Mouse (Mus musculus) layer of hippocampus, adult 9-11 months (tissue): ENCODE measurements around the gene Pdcd7.

Experiments
- DNase-seq: peaks from one replicate; pipeline ENCODE4 v3.0.0; 2022

Gene Pdcd7

DNA sequence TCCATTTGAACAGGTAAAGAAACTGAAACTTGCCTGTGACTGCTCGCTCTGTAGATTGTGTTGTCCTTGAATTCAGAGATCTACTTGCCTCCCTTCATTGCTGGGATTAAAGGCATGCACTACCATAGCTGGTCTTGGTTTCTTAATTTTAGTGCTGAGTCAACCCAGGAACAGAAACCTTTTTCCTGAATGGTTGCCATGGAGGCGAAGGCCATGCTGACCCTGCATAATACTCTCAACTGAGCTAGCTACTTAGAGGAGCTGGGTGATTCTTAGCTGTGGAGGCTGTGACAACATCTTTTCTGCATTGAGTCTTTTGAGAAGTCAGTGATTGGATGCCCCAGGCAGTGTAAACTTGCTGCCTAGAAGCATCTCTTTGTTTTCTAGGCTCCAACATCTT is 11.1 kb downstream of the Pdcd7 start:
- DNase-seq = no peak

DNA sequence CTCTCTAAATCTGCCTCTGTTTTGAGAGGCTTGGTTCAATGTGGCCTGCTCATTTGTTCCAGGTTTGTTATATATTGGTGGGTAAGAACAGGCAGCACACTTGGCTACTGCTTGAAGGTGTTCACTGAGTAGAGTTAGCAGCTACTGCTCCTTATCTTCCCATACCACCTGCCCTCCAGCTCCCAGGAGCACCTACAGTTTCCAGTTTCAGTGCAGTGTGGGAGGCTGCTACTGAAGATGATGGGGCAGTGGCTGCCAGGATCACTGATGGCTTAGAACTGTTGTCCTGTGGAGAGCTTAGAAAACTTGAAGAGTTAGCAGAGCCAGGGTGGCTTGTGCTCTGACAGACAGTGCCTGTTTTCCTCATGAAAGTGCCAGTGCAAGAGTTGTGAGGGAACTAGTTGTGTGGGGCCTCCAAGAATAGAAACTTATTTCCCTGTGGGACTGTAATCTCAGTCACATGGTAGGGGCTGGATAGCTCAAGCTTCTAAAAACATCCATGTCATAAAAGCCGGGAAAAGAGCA is 13.1 kb downstream of the Pdcd7 start:
- no peak for DNase-seq

DNA sequence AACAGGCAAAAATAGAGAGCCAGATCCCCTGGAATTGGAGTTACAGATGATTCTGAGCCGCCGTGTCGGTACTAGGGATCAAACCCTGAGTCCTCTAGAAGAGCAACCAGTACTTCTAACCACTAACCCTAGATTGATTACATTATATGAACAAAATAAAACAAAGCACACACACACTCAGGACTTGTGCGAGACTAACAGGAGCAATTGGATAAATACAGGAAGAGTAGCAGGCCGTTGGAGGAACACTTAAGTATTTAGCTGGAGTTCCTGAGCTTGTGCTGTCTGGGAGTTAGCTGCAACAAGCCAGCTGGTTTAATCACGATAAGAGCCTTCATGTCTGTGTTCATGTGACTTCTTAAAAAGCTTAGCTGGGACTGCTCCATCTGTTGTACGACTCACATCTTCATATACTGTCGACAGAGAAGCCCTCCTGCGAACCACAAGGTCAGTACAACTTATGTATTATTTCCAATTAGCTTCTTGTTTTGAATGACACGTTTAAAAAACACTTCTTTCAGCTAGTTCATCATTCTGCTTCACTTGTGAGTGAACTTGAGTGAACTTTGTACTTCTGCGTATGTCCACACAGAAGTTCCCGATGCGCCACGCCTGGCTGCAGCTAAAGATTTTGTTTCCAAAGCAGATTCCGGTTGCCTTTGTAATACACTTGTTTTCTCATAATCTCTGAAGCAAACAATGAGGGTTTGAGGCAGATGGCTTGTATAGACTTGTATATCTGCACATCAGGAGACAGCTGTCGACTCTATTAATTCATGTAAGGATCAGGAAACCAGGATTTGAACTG is 14.9 kb downstream of the Pdcd7 start, which contains the start of gene Ubap1l:
Gene Ubap1l, plus strand, starts transcription at position 401 of the 808 bp plus-strand sequence.
- no peak for DNase-seq

- no peak for DNase-seq
These were observed 17.8 kb downstream of the Pdcd7 start for GRCm38 (mm10) chr9:65363684-65364083.

GRCm38 (mm10) chr9:65365721-65366120 is 19.8 kb downstream of the Pdcd7 start:
- DNase-seq = no peak

GRCm38 (mm10) chr9:65371756-65372155 is 25.9 kb downstream of the Pdcd7 start:
- DNase-seq = no peak

DNA sequence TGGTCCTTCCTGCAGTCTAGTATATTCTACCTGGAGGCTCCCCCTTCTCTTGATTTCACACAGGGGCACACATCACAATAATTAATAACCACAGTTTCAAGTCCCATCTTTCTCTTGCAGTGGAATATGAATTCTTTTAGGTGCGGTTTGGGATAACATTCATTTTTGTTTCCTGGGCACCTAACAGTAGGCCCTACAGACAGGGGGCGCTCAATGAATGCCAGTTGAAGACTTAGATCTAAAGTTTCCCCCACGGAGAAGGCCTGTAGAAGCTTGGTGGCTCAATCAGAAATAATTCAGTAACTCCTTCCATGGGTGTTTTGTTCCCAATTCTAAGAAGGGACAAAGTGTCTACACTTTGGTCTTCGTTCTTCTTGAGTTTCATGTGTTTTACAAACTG is 26.5 kb downstream of the Pdcd7 start:
- peak; percentile 33 for DNase-seq

- DNase-seq = no peak
These were observed 28.7 kb downstream of the Pdcd7 start for GRCm38 (mm10) chr9:65374468-65375162.

DNA sequence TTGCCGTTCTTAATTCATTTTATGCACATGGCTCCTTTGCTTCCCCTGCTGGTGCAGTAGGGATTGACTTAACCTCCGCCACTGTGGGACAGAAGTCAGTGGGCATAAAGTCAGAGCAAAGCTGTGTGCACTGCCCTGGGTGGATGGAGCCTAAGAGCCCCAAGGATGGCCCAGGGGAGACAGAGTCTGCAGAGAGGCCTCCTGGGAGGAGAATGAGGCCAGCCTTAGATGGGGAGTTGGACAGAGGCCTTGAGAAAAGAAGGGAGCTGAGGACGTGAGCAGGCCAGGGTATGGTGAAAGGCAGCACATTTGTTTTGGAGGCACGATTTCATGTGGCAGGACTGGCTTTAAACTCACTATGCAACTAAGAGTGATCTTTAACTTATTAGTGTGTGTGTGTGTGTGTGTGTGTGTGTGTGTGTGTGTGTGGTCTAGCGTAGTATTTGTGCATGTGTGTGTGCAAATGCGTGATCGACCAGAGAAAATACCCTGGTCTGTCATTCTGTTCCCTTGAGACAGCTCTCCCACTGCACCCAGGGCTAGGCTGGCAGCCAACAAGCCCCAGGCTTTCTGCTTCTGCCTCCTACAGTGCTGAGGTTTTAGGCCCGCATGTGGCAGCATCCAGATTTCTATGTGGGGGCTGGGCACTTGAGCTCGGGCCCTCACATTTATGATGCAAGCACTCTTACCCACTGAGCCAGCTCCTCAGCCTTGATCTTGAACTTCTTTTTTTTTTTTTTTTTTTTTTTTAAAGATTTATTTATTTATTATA is 29.4 kb downstream of the Pdcd7 start:
- peak; percentile 77 for DNase-seq

DNA sequence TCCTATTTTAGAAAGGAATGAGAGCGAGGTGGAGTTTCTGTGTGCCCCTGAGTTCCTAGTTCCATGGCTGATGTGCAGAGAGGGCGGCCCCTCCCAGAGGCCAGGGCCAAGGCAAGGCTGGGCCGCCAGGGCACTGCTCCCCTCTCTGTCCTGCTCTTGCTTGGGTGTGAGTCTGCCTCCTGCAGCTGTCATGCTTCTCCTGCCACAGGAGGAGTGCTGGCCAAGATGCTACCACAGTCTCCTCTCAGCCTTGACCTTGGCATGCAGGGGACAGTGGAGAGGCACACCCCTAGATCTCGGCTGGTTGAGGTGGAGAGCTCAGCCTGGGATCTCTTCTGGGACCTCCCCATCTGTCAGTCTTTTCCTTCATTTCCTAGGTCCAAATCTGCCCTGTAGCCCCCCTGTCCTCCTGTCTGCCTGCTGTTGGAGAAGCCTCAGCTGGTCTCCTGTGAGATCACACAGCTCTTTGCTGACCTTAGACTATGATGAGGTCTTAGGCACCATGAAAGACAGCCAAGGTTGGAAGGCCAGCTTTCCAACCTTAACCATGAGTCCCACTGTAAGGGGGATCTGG is 35.2 kb downstream of the Pdcd7 start:
- DNase-seq = no peak

- DNase-seq = no peak
These were observed 36.3 kb downstream of the Pdcd7 start for GRCm38 (mm10) chr9:65382031-65382750.

GRCm38 (mm10) chr9:65382751-65383097 is 36.8 kb downstream of the Pdcd7 start:
- no peak for DNase-seq

DNA sequence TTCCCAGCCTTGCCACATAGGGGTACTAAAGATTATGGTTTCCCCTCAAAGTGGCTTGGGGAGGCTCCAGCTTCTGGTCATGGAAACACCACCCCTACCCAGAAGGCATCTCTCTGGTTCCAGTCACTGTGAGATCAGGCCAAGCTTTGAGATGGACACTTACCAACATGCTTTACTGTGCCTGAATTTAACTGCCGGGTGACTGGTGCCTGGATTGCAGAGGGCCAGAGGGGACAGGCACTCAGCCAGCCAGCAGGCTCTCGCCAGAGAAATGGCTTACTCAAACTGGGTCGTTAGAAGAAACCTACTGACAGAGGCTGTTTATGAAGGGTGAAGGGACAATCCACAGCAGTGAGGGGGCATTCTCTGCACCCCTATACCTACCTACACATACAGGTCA is 38.4 kb downstream of the Pdcd7 start:
- no peak for DNase-seq

- DNase-seq = no peak
These were observed 40.7 kb downstream of the Pdcd7 start for GRCm38 (mm10) chr9:65386373-65387140.

DNA sequence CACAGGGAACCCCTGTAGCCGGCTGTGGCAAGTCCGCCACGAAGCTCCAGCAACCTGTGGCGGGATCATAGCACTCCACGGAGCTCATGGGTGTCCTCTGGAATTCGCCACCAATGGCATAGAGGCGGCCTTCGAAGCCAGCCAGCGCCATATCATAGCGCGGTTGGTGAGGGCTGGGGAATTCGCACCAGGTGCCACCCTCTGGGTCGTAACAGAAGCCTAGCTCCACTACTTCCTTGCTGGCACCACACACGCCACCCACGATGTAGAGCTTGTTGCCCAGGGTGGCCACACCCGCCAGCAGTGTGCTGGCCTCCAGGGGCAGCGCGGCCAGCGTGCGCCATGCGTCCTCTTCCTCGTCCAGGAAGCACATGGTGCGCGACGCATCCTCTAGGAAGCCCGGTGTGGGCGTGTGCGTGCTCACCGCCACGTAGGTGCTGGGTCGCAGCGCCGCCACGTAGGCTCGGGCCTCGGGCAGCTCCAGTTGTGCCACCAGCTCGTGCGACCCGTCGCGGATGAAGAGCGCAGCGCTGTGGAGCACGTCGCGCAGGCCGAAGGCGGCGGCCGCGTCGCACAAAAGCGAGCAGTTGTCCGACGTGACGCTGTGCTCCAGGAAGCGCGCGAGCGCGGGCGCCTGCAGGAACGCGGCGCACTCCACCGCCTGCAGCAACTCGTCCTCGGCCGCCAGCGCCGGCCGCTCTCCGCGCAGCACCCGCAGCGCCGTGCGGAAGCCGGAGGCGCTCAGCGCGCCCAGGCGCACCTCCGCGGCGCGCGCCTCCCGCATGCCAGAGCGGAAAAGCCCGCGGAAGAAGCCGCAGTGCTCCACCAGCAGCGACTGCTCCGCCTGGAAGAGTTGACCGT is 45.1 kb downstream of the Pdcd7 start:
- DNase-seq = no peak

- DNase-seq = no peak
These were observed 45.7 kb downstream of the Pdcd7 start, which contains the start of gene Kbtbd13 for GRCm38 (mm10) chr9:65391613-65391964. Gene Kbtbd13 (minus strand): TSS chr9:65391652.

DNA sequence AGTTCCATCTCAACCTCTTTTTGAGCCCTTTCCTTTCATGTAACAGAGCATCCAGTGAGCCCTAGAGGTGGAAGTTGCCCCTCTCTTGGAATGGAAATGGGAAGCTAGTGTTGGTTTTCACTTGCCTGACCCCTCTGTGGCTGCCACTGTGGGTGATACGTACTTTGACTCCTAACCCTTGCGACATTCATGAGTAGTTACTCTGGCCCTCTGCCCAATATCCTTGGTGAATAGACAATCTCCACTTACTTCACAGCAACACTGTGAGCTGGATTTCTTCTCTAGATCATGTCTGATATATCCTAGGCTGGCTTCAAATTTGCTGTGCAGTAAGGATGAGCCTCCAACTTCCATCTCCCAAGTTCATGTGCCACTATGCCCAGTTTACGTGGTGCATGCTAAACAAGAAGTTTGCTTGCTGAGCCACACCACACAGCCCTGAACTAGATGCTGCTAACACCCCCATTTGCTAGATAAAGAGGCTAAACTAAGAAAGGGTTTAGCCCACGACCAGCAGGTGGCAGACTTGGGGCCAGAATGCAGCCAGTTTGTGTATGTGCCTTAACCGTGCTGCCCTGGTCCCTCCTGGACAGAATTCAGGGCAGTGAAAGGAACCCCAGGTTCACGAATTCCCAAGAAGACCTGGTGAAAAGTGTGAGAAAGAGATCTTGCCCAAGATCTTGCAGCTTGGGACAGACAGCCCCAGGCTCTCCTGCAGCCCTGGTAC is 46.9 kb downstream of the Pdcd7 start:
- peak; percentile 33 for DNase-seq

- no peak for DNase-seq
These were observed 47.7 kb downstream of the Pdcd7 start for GRCm38 (mm10) chr9:65393606-65394005.

DNA sequence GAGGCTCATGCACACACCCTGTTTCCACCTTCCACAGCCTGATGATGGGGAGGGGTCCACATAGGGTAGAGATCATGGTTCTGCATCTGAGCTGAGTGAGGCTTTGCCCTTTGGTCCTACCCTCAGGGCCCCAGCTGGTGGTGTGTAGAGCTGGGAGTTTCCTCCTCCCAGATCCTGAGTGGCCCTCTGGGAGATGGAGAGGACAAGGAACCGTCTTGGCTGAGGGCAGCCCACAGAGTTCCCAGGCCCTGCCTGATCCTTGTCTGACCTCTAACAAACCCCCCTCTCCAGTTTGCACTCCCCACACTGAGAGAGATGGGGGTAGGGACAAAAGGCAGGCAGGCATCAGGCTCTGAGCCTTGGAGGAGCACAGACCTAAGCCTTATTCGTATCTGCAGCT is 48.5 kb downstream of the Pdcd7 start:
- no peak for DNase-seq

- DNase-seq = peak; percentile 41
These were observed 52.4 kb downstream of the Pdcd7 start, which contains the start of gene Rasl12 for GRCm38 (mm10) chr9:65398279-65398678. Gene Rasl12 (plus strand): TSS chr9:65398506.
